Mouse (Mus musculus) right cerebral cortex, postnatal 14 days (tissue): Measurements from ENCODE around the gene Clrn2.
"Not testable (repeated sequence)": the region's sequence is repeated elsewhere in the genome, so short reads cannot be mapped to it uniquely, and the experiment has no call there.

Experiments used
- DNase-seq: peaks from one replicate; pipeline ENCODE4 v3.0.0; 2022

Clrn2 gene

GRCm38 (mm10) chr5:45453451-45453850 lies at the start of gene Clrn2:
Clrn2 (plus strand) TSS chr5:45453751.
- no peak for DNase-seq

DNA sequence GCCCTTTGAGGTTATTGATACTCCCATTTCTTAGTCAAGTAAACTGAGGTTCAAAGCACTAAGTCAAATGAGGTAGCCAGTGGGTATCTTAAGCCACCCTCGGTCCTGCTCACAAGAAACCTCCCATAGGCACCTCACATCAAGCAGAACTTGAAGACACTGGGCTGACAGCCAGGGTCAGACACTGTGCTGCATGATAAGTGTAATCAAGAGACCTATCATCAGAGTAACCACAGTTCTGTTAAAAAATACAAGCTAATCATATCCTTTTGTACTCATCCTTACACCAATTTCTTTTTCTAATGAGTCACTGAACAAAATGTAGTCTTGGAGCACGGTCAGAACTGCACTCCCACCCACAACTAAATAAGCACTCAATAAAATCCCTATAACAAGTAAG lies 47.4 kb upstream of the Clrn2 start:
- DNase-seq, result no peak

GRCm38 (mm10) chr5:45416478-45416877 lies 37.1 kb upstream of the Clrn2 start:
- no peak for DNase-seq

DNA sequence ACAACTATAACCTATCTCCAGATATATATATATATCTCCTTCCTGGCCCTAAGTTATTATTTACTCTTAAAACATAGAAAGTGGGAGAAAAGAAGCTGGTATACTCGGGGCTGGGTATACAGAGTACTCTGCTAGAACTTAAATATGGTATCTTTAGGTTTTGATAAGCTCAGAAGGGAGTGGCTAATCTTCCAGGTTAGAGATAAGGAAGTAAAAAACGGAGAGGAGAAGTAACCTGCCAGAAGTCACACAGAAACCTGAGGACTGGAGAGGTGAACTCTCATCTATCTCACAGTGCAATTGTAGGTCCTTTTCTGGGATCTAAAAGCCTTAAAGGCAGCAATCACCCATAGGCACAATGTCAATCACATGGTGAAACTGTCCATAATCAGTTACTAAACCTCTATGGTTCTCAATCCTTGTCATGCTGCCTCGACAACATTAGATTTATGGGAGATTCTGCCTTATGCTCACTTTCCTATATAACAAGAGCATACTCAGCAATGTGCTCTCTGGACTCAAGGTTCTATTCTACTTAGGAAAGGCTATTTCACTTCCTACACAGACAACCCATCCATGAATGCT lies 35.6 kb upstream of the Clrn2 start:
- DNase-seq, result no peak

GRCm38 (mm10) chr5:45419841-45420638 lies 33.5 kb upstream of the Clrn2 start:
- DNase-seq, result no peak

DNA sequence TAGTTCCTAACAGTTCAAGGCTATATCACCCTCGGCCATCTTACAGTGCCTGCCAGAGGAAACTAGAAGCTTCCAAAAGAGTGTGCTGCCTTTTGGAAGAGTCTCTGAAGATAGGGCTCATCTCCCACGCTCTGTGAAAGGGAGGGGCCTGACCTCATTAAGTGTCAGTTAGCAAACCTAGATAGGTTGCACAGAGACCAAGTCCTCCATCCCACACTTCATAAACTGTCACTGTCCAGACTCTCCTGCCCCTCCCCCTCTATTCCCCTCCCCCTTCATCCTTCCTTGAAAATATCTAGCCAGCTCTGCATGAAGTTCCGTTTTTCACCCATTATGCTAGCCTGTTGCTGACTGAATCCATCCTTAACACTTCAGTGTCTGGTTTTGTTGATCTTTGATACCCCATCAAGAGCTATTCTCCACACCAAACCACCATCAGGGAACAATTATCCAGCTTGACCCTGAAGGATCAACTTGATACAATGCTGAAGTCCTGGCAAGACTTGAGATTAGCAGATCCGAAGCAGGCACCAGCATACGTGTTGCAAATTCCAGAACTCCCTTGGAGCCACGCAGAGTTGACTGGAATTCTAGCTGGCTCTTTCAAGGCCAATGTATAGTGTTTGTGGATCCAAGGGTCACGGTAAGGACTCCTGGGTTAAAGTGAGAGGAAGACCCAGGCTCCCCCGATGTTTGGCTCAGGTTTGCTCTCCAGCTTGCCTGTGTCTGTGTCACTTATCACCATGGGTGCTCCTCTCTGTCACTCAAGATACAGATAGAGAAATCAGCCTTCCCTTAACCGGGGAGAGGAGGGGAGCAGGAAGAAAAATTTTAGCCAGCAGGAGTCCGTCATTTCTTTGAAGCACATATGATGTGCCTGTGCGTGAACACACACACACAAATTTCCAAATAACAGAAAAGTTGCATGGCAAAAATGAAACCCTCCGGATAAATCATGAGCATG lies 31.4 kb upstream of the Clrn2 start:
- DNase-seq, result no peak

DNA sequence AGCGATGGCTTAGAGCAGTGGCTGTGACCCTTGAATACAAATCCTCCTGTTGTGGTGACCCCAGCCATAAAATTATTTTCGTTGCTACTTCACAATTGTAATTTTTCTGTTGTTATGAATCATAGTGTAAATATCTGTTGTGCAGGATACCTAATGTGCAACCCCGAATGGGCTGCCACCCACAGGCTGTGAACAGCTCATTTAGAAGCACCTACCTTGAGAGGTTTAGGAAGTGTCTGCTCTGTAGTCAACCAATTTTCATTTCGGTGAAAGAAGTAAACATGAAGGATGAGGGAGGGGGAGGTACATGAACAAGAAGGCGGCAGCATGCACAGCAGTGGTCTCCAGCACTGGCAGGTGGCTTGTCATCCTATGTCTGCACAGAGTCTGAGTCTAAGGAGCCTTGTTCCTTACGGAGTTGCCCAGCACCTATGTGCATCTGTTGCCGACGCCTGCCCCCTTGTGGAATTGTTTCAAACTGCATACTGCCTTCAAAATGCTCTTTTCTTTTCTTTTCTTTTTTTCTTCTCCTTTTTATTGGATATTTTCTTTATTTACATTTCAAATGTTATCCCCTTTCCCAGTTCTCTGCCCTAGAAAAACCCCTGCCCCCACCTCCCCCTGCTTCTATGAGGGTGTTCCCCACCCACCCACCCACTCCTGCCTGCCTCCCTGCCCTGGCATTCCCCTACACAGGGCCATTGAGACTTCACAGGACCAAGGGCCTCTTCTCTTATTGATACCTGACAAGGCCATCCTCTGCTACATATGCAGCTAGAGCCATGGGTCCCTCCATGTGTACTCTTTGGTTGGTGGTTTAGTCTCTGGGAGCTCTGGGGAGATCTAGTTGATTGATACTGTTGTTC lies 29.3 kb upstream of the Clrn2 start:
- peak; percentile 79 for DNase-seq

DNA sequence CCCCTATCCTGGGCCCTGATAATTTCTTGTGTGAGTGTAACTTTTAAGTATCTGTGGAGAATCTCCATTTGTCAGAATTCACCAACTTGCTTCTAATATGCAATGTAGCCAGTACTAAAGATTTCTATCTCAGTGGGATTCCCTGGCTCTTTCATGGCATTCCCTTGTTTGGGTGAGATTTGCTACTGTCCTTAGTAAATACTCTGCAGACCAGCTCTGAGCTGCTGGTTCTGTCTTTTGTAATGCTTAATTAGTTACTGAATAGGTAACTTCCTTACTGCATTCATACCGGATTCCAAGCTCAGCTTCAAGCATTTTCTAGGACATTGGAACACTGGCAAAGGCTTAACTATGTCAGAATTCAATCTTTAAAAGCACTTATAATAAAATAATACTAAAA lies 27.8 kb upstream of the Clrn2 start:
- DNase-seq, result not testable (repeated sequence)

- no peak for DNase-seq
Observed at GRCm38 (mm10) chr5:45426416-45427034, 27.0 kb upstream of the Clrn2 start.

GRCm38 (mm10) chr5:45427891-45428290 lies 25.7 kb upstream of the Clrn2 start:
- no peak for DNase-seq

- DNase-seq, result no peak
Observed at GRCm38 (mm10) chr5:45435967-45436950, 17.3 kb upstream of the Clrn2 start.

- DNase-seq, result no peak
Observed at GRCm38 (mm10) chr5:45437826-45438225, 15.7 kb upstream of the Clrn2 start.

DNA sequence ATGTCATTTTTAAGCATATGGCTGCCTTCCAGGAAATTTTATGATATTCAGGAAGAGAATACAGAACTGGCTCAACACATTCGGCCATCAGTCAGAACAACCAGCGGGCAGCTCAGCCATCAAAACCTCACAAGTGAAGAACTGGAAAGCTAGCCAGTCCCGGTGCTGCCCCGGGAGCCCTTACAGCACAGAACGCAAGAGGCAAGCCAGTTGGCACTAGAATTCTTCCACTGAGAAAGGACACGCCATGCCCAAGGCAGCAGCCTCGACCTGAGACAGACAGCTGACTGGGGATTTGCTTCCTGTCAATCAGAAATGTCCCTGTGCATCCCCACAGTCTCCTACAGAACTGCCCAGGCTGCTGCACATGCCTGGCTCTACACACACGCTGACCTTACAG lies 15.2 kb upstream of the Clrn2 start:
- no peak for DNase-seq

DNA sequence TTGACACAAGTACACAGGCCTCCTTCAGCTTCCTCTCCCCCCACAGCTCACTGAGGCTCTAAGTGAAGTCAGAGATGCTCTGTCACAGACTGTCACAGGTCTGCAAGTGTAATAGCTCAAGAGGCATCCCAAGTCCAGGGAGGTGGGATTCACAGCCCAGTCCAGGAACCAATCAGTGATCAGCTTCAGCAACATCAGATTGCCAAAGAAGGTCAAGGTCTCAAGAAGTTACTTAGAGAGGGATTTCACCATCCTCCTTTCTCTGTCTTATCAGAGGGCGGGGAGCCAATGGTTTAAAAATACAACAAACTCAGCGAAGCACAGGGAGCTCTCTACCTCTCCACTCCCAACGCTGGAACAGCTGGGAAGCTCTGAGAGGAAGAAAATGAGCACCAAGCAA lies 12.4 kb upstream of the Clrn2 start:
- DNase-seq, result no peak

DNA sequence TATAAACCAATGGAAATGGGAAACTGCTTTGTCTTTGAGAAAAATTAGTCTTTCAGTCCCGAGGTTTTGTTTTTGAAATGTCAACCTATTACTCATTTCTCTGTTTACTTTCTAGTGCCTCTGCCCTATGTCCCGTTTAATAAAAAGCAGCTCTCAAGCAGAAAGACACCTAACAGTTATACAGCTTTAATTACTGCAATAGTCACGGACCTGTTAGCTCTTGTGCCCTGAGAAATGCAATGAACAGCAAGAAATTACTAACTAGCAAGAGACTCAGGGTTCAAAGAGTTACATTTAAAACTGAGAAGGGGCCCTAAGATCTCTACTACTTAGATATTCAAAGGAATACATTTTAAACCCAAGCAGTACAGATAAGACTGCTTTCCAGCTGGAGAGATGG lies 11.8 kb upstream of the Clrn2 start:
- DNase-seq, result no peak

DNA sequence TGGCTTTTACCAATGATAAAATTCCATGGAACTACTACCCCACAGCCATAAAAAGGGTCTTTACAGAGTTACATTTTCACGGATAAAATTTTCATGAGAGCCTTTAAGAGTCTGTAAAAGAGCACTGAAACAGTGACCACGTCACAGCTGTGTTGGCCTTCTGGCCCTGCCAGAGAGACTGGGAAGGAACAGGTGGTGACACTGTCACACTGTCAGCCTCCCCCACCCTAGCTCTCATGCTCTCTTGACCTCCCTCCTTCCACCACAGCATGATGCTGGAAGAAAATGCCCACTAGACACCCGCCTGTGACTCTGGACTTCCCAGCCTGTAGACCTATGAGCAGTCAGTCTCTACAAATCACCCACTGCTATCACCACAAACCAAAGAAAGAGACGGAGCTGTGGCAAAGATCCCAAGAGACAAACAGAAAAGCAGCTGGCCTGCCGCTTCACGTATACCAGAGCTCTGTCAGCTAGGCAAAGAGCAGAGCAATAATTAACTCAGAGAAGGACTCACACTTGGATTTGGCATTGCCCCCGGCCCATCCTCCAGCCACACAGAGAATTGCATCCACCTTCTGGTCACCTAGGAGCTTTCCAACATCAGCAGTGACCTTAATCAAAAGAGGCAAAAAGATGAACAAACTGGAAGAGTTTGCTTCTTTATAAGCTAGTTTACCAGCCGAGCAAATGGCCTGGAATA lies 9.3 kb upstream of the Clrn2 start:
- DNase-seq, result no peak

DNA sequence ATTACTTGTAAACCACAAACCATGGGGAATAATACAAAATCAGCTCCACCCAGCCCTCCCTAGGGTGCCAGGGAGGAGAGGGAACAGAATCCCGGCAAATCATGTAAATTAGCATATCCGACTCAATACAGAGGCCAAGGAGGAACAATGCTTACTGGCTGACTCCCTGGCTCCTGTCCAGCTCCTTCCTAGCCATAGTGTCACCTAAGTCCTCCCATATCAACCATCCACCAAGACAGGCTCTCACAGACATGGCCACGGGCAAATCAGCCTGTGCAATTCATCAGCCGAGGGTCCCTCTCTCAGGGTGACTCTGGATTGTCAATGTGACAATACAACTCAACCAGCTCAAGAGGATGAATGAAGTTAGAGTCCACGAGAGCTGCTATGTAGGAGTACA lies 4.9 kb upstream of the Clrn2 start:
- no peak for DNase-seq

GRCm38 (mm10) chr5:45449206-45449605 lies 4.3 kb upstream of the Clrn2 start:
- DNase-seq, result no peak

DNA sequence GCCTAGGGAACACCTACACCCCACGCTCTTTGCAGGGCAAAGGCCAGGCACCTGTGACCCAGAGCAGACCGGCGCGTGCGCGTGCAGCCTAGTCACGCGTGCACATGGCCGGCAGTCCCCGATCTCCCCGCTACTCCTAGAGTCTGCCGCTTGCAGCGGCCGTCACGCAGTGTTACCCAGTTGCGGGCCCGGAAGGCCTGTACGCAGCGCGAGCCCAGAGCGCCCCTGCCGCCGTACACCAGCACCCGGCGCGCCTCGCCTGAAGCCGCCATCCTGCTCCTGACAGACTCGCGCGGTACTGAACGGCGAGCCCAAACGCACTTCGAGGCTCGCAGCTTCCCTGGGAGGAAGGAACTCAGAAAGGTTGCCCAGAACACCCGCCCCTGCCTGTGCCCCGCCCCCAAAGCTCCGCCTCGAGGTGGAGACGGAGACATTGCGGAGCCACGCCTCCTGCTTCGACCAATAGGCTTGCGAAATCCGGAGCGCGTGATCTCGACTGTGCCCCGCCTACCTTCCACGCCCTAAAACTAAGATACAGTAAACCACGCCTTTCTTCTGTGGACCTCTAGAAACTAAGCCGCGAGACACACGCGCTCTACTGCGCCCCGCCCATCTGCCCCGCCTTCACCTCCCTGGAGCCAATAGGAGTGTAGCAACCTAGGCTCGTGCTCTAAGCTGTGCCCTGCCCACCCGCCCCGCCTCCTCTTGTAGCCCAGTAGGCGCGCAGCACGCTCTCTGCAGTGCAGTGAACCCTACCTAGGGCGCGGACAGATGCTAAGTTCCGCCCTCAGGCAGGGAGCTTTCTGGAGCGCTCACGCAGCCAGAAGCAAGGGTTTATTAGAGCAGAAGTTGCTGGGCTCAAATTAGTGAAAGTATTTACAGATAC lies 3.5 kb upstream of the Clrn2 start, which contains the start of gene Qdpr:
Gene Qdpr, minus strand, starts transcription at position 406 of the 886 bp plus-strand sequence.
- DNase-seq, result peak; percentile 93
